Mouse (Mus musculus): Measurements from ENCODE around the gene Pde6h.

Pde6h gene

DNA sequence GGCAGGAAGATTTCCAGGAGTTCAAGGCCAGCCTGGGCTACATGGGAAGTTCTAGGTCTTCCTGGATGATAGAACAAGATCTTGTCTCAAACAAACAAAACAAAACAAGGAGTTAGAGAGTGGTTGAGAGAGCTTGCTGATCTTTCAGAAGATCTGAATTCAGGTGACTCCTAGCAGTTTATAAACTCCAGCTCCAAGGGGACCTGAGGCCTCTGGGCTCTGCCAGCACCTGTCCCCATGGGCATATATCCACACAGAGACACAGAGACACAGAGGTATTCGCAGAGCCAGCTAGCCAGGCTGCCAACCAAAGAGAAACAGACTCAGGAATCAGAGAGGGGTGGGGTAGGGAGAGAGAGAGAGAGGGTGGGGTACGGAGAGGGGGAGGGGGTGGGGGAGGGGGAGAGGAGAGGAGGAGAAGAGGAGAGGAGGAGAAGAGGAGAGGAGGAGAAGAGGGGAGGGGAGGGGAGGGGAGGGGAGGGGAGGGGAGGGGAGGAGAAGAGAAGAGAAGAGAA is 10.8 kb upstream of the Pde6h start:
- in situ Hi-C loops (cut with MboI), result no loop called here

DNA sequence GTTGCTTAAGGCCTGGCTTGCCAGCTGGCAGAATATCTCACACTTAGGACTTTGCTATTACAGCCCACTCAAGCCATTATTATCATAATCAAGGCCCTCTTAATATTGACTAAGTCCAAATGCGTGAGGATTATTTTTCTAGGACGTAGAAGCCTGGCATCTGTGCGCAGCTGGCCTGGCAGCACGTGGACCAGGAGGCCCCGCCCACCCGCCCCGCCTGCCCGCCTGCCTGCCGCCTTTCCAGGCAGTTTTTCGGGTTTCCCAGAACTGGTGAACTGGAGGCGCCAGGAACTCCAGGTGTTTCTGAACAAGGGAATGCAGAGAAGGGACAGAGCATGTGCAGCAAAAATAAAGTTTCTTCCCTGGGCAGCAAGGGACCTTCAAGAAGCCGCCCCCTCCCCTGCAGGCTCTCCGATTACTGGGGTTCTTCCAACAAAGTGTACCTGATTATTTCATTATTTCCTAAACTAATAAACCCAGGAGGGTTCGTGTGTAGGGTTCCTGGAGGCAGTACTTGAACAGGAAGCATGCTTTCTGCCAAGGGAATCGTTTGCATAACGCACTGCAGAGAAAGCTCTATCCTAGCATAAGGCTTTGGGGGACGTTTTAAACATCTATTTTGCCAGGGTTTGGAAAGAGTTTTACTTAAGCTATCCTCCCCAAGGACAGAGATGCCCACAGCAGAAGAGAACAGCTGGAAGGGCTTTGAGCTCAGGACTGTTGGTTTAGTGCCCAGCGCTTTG is 10.1 kb upstream of the Pde6h start:
- in situ Hi-C loops (cut with MboI), result no loop called here

DNA sequence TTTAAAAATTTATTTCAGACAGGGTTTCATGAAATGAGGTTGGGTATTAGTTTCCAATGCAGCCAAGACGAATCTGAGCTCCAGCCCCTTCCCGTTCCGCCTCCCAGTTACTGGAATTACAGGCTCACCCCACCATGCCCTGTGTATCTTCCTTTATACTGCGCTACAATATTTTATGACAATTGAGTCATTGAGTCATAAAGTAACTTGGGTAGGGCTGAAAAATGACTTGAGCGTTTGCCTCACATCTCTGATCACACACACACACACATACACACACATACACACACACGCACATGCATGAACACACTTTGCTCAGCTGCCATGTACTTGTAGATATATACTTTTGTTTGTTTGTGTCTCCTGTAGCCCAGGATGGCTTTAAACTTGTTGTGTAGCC is 9.4 kb upstream of the Pde6h start:
- in situ Hi-C loops (cut with MboI), result no loop called here

DNA sequence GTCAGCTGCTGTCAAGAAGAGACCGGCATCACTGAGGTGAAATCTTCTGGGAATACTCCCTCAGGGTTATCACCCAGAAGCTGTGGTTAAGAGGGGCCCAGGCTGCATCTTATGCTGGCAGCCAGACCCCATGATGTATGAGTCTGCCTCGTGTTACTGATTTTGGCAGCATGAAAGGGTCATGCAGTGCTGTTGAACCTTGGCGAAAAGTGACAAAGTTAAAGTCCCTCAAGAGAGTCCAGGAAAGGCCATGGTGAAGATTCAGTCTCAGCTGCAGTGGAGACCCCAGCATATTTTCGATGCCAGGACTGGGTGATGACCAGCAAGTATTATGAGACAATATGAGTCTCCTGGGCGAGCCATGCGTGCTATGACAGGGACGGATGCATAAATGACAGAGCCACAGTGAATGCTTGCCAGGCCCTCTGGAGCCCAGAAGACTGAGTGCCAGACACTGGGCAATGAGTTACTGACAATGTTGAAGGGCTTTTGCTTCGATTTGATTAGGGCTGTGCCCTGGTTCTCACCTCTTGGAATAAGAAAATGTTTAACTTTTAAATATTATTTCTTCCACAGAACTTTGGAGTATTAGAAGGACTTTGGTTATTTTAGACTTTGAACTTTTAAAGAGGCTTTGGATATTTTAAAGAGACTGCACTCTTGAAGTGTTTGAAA is 7.8 kb upstream of the Pde6h start:
- in situ Hi-C loops (cut with MboI), result no loop called here

DNA sequence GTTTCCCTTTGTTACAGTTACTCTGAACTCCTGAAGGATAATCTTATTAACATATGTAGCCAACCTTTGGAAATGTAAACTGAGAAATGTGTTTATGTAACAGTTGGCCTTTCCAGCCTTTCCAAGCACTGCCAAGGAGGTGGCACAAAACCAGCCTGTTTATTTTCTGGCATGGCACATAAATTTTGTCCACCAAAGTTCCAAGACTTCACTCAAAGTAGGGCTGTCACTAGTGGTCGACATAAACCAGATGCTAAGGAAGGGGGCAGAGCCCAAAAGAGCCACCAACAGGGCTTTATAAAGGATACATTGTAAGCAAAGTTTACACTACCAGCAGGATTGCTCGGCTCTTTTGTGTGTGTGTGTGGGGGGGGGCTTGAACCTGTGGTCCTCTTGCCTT is 5.7 kb upstream of the Pde6h start:
- in situ Hi-C loops (cut with MboI), result no loop called here

DNA sequence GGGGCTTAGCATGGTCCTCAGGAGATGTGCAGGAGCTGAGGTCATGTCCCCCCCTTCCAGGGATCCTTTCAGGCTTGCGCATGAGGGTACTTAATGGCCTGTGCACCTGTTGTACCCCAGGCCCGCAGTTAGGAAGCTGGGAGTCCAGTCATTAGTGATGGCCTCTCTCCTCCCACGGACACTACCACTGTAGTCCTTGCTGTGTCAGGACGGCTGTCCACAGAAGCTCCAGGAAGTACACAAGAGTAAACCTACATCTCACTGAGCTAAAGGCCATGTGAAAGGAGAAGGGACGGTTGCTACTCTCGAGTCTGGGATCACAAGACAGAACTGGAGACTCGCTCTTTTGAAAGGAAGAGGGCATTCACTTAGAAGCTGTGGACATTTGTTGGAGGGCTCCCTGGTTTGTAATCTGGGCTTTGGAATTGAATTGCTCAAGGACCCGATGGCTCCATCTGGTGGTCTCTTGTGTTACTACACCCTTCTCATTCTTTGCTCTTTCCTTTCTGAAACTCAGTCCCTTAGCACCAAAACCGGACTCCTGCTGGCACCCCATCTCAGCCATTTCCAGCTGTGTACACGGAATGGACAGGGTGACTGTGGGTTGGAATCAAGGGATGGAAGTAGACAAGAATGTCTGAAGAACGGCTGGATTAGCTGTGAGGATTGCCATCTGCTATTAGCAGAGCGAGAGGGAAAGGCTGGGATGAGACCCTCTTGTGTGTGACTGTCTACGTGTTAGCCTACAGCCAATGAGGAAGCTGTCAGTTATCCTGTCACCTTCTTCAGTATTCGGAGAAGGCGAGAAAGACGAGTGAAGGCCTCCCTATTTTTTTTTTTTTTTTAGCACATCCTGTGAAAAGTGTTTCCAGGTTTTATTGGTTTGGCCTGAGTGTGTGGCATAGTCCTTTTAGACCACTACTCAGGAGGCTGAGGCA is 3.0 kb upstream of the Pde6h start:
- in situ Hi-C loops (cut with MboI), result no loop called here

DNA sequence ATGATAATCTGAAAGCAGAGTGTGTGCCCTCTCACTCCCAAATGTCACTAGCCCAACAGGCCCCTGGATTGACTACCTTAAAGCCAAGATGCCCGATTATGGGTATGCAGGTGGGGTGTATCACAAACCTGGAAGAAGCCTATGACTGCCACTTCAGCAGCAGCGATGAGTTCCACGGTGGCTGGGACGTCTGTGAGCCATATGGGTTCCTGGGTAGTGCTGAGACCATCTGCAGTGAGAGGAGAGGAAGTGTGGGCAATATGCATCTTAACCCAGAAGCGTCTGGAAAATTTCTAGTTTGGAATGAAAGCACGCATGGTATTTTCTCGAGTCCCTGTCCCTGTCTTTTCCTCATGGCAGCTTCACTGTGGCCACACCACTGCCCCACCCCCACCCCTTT is 2.0 kb upstream of the Pde6h start:
- in situ Hi-C loops (cut with MboI), result no loop called here

DNA sequence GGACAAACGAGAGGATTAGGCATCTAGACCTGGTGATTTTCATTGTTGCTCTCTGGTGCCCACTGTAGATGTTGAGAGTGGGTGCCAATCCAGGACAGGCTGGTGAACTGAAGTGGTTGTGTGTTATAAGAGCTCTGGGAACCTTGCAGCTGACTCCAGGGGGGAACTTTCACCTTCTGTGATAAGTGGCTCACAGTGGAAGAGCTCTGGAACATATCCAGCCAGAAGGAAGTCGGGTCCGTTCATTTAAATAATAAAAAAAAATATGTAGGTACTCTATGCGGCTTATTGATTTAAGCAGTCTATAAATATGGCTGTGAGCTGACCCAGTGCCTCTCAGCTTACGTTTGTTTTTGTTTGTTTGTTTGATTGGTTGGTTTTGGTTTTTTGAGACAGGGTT is 1.6 kb upstream of the Pde6h start, which contains the start of gene Erp27:
Gene Erp27 (minus strand): TSS at position 101 of the 400 bp plus-strand sequence.
- in situ Hi-C loops (cut with MboI), result no loop called here

DNA sequence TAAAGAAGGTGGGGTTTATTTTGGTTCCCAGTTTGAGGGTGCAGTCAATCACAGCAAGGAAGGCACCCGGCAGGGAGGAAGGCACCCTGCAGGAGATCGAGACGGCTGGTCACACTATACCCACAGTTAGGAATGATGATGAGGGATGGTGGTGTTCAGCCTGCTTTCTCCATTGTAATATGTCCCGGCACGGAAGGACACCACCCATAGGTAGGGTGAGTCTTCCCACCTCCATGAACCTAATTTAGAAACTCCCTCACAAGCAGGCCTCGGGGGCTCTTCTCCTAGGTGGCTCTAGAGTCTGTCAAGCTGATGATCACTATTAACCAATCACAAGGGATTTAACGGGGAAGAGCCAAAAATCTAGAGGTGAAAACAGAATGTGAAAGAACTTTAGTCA is 761 bp upstream of the Pde6h start:
- in situ Hi-C loops (cut with MboI), result no loop called here

DNA sequence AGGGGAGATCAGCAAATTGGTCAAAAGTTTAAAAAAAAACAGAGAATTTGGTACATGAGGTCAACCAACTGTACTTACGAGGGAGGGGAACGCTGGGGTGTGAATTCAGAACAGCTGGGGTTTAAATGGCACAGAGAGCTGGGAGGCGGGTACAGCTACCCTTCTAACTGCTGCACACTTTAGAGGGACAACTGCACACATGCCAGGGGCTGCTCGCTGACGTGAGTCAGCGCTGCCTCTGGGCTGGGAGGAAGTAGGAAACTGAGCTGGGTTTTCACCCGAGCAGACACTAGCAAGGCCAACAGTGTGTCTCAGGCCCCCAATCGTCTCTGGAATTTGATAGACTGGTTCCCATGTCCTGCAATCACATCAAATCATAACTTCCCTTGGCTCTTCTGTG is 1.4 kb downstream of the Pde6h start:
- in situ Hi-C loops (cut with MboI), result no loop called here

DNA sequence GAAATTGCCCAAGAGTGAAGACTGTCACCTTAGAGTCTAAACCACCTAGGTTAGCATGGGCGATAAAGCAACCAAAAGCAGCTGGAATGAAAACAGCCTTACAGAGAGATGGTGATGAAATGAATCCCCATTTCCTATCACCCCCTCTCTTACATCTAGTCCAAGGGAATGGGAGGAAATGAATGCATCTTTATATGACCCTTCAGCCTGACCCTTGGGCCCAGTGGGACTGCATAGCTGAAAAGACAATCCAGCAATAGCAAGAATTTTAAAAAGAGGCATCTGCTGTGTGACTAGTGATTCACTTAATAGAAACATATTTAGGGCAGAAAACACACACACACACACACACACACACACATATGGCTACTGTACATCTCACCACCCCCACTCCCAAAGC is 4.0 kb downstream of the Pde6h start:
- in situ Hi-C loops (cut with MboI), result no loop called here

DNA sequence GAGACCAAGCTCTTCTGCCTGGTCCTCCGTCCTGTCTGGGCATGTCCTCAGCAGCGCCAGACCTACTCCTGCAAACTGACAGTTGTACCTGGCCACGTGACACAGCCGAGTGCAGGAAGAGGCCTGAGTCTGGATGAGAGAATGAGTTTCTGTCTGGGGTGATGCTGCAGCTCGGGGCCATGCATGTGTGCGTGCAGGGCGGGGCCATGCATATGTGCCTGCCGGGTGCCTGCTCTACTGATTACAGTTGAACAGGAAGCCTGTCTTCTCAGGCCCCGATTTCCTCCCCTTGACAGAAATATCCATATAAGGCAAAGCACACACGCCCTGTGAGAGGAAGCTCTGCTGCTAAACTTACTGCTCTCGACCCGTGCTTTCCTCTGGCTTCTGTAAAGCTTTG is 7.0 kb downstream of the Pde6h start:
- in situ Hi-C loops (cut with MboI), result no loop called here

DNA sequence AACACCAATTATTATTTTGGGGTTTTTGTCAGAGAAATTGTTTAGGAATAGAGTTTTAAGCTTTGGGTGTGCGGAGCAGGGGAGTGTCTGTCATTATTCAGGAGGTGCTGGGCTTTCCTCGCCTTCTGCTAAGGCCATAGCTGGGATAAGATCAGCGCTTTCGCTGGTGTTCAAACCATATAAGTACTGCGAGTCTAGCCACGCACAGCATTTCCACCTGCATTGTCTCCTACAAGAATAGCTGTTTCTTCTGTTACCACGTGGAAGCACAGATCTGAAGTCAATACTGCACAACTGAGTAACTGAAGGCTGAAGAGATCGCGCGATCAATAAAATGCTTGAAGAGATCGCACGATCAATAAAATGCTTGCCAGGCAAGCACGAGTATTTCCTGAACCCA is 7.6 kb downstream of the Pde6h start:
- in situ Hi-C loops (cut with MboI), result no loop called here

DNA sequence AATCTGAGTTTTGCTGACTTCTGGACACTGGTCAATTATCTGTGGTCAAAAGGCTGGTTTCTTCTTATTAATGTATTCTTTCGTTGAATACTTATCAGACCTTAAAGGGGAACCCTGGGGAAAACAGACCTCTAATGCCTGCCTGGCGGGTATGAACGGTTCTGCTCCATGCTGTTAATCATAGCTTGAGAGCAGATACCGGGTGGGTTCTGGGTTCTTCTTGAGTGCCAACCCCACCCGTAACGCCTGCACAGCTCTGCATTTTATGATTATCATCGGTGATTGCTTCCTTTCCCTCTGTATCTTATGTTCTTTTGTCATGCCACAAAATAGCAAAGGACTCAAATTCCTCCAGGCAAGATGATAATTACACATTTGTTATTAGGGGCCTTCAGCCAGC is 10.4 kb downstream of the Pde6h start:
- in situ Hi-C loops (cut with MboI), result no loop called here

DNA sequence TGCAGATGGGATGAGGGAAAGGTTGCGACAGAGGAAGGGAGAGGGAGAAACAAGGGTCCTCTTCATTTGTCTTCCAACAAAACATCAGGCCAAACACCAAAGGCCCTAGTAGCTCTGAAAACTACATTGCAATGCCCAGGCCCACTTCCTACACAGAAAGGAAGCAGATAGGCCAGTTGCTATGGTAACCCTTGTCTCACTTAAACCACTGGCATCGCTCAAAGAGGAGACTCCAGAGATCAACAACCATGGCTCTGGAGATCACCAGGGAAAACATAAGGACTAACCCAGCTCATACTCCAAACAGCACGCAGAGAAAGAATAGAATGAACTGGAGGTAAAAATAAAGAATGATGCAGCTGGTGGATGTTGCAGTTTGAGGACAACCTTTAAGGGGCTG is 11.6 kb downstream of the Pde6h start:
- in situ Hi-C loops (cut with MboI), result no loop called here

DNA sequence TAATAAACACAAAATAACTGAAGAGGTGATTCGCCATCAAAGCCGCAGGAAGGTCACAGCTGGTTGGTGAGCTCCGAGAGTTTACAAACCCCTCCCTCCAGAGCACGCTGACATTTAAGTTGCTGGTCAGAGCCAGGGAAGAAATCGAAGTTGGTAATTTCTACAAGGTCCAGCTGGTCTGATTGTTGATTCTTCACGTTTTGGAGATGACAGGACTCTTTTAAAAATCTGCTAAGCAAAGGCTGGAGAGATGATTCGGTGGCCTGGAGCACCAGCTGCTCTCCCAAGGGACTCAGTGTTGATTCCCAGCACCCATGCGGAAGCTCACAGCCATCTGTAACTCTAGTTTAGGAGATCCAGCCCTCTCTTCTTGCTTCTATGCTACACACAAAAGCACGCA is 12.7 kb downstream of the Pde6h start:
- in situ Hi-C loops (cut with MboI), result no loop called here

DNA sequence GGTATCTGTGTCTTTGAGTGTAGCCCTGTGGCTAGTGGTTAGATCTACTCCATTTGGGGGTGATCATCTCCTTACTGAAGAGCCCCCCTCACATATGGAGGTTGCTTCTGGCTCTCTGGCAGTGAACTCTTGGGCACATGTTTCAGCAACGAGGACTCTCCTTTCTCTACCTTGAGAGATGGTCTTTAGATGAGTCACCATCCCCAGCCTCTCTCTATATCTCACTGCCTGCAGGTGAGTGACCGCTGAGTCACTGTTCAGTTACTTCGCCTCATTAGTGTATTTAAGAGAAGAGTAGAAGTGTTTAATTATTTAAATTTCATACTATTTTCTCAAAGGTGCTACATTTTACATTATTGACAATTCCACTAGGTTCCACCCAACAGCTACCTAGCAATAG is 13.5 kb downstream of the Pde6h start:
- in situ Hi-C loops (cut with MboI), result no loop called here

DNA sequence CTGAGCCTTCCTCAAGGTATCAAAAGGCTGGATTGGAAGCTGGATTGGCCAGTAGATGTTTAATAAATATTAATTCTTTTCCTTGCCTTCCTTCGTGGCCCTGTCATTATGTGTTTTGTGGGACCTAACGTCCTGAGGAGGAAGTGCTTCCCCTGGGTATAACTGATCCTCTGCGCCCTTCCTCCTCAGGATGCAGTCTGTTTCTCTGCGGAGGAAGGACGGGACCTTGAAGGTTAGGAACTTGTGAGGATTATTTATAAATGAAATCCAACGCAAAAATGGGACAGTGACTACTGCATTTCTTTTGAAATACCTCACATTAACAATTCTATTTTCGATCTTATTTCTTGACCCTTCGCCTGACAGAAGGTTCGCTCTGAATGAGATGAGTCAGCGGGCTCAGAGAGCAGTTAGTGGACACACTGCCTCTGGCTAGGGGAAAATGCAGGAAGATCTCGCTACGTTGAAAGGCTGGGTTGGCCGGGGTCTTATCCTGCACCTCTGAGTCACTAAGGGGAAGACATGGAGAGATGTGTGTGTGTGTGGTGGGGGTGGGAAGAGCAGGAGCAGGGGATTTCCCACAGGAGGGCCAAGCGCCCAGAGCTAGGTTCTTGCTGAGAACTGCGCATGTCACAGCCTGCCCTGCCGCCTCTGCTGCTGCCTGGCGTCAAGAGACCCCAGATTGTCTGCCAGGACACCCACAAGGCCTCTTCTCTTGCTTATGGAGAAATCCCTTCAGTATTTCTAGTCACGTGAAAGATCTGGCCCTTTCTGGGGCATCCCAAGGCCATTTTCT is 14.9 kb downstream of the Pde6h start:
- in situ Hi-C loops (cut with MboI), result no loop called here

DNA sequence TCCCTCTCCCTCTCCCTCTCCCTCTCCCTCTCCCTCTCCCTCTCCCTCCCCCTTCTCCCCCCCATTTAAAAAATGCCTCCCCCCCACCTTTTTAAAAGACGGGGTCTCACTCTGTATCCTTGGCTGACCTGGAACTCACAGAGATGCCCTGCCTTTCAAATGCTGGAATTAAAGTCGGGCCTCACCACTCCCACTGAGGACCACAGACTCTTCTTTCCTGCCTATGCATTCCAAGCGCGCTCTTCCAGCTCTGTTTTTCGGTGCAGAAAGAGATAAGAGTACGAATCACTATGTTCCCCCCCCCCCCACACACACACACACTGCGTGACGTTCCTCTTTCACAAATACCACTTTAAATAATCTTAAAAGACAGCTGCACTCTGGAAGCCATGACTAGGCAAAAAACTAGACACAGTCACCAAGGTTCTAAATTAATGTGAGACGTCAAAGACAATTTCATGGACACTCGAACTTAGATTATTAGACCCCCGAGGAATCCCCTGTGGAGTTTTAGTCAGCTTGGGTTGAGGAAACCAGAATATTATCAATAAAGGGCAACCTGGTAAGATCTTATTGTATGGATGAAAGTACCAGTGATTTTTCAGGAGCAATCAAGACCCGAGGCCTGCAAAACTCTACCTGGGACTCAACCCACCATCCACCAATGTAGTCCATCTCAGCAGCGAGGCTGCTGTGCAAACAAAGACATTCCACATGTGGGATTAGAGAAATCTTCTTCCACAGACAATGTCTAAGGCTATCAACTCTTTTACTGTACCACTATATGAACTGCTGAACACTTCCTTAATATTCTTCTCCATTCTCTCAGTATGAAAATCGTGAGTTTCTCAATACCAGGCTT is 15.9 kb downstream of the Pde6h start:
- in situ Hi-C loops (cut with MboI), result no loop called here

DNA sequence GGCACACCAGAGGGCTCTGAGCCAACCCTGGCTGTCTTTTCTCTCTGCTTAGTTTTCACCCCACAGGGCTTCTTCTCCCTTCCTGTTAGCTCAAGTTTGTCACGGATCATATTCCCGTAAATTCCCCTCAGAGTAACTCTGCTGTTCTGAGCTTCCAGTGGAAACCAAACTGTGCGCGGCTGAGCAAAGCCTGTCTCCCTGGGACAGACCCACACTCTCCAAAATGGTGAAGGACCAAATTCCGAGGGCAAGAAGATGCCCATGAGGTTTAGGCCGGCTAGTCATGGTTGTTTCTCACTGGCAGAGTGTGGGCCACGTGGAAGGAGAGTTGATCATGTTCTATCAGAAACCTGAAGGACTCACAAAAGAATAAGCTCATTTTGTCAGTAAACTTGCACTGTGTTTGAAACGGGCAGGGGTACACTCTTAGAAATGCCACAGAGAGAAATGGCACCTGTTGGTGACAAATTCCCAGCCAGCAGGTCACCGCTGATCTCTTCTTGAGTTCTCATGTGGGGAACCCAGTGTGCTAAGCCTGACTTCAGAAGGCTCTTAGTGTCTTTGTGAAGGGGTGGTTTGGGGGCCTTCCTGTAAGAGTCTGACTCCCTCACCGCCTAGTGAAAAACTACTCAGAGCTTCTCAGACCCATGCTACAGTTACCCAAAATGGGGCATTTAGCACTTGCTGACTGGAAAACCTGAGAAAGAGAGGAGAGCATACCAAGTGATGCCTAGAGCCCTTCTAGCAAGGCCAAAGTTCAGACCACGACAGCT is 16.7 kb downstream of the Pde6h start:
- in situ Hi-C loops (cut with MboI), result no loop called here

All from mature B cell (primary cell).